Mouse (Mus musculus) lung, postnatal 14 days (tissue): Measurements from ENCODE around the gene Fbxo31.

Experiments used
- DNase-seq: peaks from one replicate; pipeline ENCODE4 v3.0.0; 2021

Fbxo31 gene

DNA sequence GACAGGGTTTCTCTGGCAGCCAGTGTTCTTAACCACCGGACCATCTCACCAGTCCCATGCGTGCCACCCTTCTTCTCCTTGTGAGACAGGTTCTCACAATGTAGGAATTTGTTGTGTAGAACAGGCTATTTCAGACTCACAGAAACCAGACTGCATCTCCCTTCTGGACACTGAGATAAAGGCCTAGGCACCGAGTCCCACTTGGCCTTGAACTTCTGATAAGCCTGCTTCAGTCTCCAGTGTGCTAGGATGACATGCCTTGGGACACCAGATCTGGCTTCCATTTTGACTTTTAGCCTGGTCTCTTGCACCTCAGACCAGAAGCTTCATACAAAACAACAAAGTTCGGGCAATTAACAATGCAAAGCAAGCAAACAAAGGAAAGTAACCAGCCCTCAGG lies 10.1 kb upstream of the Fbxo31 start:
- no peak for DNase-seq

GRCm38 (mm10) chr8:121585159-121585825 lies 6.7 kb upstream of the Fbxo31 start:
- DNase-seq, result peak; percentile 100

DNA sequence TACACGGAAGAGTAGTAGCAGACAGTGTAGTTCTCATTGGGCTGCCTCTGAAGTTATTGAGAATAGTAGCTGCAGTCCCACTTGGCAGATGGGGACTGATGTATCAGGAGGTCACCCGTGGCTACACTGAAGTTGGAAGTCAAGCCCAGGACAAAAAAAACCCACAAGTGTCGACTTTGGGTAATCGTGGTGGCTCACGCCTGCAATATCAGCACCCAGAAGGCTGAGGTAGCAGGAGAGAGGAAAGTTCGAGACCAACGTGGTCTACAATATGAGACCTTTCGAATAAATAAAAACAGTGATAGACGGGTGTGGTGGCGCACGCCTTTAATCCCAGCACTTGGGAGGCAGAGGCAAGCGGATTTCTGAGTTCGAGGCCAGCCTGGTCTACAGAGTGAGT lies 6.1 kb upstream of the Fbxo31 start:
- DNase-seq, result no peak

- DNase-seq, result peak; percentile 36
Observed at GRCm38 (mm10) chr8:121583653-121584052, 5.0 kb upstream of the Fbxo31 start.

DNA sequence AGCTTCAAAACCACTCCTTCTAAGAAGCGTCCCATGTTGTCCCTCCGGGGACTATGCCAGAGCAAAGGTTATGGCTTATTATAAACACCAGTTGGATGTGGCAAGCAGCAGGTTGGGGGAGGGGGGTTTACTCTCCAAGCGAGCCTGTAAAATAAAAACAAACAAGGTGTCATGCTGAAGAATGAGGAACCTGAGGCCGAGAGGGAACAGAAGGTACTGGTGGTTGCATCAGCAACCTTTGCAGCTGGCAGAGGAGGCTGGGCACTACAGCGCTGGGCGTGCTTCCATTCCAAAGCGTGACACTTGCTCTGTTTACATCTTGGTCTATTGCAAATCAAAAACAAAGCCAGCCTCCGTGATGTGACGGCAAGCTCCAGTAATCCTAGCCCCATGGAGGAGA lies 1.9 kb upstream of the Fbxo31 start:
- DNase-seq, result peak; percentile 42

DNA sequence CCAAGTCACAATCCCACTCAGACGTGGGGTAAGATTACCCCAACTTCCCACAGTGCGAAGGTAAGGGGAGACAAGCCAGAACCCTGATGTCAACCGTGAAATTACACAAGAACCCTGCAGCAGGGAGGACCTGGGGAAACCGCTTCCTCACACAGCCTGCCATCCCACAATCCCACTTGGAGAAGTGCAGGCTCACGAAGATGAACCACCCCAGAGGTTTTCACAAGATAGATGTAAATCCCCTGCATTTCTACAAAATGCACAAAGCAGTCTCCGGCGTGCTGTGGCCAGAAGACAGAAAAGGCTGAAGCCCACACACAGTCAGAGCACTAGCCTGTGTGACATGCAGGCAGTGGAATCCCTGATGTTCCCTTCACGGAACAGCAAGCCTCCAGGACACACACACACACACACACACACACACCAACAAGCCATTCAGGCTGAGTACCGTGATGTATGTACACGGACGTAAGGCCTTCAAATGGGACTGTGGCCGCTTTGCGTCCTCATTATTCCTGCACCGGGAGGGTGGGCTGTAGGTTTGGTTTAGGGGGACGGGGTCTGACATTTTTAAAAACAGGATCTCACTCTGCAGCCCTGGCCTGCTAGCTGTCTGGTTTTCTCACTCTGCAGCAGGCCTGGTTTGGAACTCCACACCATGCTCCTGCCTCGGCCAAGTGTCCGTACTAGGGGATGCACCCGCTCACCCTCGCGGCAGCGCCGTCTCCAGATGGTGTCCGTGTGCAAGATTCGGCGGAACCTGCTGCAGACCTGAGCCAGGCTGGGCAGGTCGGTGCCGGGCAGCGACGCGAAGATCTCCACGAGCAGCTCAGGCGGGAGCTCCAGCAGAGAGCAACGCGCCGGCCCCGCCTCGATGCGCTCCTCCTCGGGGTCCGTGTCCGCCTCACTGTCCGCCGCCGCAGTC lies 593 bp downstream of the Fbxo31 start:
- DNase-seq, result no peak

GRCm38 (mm10) chr8:121575661-121576060 lies 2.9 kb downstream of the Fbxo31 start:
- DNase-seq, result no peak

GRCm38 (mm10) chr8:121573275-121573674 lies 5.3 kb downstream of the Fbxo31 start:
- DNase-seq, result peak; percentile 79

- no peak for DNase-seq
Observed at GRCm38 (mm10) chr8:121572121-121572520, 6.5 kb downstream of the Fbxo31 start.

- DNase-seq, result no peak
Observed at GRCm38 (mm10) chr8:121570801-121571200, 7.8 kb downstream of the Fbxo31 start.

DNA sequence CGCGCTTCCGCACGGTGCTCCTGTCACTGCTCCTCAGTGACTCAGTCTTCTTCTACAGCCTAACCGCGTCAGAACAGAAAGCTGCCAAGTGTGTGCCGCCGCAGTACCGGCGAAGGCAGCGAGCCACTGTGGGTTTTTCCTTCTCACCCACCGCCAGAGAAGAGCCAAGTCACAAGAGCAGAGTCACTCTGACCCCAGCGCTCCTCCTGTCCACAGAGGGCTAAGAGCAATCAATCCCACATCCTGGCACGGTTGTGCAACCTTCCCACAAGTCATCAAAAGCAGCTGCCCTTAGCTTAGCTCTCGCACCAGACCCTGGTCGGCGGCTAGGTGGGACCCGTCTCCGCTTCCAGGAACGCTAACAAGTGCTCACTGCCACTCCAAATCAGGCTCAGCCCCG lies 8.3 kb downstream of the Fbxo31 start:
- DNase-seq, result peak; percentile 62

- DNase-seq, result no peak
Observed at GRCm38 (mm10) chr8:121568321-121568720, 10.3 kb downstream of the Fbxo31 start.

DNA sequence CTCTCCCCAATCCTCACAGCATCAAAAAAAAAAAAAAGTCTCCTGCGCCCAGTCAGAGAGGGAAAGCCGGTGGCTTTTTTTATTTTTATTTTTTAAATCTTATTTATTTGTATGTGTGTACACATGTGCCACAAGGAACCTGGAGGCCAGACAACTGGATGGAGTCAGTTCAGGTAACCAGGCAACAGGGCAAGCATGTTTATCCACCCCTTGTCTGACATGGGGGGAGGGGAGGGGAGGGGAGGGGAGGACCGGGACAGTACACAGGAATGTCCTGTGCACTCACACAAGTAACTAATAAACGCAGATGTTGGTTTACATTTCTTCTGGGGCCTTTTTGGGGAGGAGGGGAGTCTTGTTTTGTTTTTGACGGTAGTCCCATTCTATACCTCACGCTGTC lies 14.9 kb downstream of the Fbxo31 start:
- no peak for DNase-seq

GRCm38 (mm10) chr8:121562941-121563351 lies 15.7 kb downstream of the Fbxo31 start:
- peak; percentile 76 for DNase-seq

- peak; percentile 72 for DNase-seq
Observed at GRCm38 (mm10) chr8:121561636-121562345, 16.8 kb downstream of the Fbxo31 start.

DNA sequence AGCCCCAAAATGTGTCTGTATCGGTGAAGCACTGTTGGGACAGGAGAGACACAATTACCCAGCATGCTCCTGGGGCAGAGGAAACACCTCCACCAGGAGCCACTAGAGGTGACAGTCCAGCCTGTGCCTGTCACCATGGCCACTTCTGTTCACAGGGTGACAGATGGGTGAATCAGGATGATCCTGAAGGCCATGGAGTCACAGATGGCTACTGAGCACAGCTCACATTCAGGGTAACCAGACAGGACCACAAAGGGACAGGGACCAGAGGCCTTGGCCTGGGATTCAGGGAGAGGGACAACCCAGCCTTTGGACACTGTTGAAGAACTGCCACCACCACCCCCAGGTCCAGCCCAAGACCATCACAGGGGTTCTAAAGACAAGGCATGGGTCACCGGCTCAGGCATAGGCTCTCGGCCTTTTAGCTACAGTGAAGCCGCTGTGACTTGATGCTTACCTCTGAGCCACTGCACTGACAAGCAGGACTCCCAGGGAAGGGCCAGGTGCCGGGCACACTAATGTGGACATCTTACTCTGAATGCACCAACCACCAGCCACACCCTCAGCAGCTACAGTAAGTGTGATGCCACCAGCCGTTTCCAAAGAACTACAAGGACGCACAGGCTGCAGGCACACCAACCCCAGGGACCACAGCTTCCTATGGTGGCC lies 18.0 kb downstream of the Fbxo31 start:
- DNase-seq, result no peak

DNA sequence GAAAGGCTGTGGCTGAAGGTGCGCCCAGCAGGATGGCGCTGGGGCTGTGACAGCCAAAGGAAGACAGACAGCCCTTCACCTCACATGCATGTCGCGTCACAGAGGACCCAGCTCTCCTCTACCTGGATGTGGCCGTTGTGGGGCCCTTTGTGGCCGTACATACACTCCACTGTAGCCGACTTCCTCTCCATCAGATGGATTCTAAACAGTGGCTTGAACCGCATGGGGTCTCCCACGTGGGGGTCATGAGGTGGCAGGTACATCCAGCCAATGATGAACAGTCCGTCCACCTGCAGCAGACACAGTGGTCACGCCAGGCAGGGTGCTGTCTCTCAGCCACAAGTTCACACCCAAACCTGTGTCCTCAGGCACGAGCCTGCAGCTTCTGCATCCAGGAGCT lies 18.8 kb downstream of the Fbxo31 start:
- no peak for DNase-seq

DNA sequence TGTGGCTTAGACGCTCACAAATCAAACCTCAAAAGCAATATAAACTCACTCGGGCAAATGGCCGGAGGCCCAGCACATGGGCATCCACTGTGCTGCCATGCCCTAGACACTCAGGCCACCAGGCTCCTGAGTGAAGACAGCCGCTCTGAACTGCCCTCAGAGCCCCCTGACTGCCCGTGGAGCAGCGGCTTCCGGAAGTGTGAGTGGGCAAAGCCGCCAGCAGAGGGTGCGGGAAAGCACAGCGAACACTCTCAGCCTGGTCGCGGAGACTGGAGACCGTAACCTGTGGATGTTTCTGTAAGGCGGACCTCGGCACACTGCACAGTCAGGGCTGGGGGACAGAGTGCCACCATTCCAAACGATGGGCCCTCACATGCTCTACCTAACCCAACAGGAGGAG lies 20.1 kb downstream of the Fbxo31 start:
- no peak for DNase-seq

- no peak for DNase-seq
Observed at GRCm38 (mm10) chr8:121557746-121558145, 20.9 kb downstream of the Fbxo31 start.

DNA sequence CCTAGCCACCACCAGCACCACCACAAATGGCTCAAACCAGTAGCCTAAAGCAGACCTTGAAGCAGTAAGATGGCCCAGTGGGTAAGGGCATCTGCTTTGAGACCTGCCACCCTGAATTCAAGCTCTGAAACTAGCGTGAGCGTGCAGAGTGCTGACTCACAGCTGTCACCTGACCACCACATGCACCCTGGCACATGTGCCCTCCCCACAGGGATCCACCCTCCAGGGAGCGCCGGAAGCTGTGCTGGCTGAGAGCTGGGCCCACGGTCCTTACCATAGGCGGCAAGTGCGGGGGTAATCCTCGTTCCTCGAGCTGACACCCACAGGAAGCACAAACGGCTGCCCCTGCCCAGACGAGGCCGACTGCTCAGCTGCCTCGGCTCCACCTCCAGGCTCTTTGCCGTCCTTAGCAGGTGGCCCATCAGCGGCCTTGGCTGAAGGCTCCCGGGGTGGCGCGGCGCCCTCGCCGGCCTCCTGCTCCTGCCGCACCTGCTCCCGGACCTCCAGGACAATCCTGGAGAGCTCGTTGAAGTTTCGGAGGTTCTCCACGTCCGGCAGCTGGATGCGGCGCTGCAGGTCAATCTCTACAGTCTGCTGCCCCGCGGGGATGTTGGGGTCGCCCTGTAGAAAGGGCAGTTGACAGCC lies 24.7 kb downstream of the Fbxo31 start:
- no peak for DNase-seq

GRCm38 (mm10) chr8:121552506-121552905 lies 26.1 kb downstream of the Fbxo31 start:
- DNase-seq, result no peak
